Mouse (Mus musculus): ENCODE measurements around the gene Nek9.
A peak's percentile ranks its signal among the peaks of the same experiment; 100 is the strongest.
"Not testable (repeated sequence)": the region's sequence is repeated elsewhere in the genome, so short reads cannot be mapped to it uniquely, and the experiment has no call there.

The Nek9 gene

DNA sequence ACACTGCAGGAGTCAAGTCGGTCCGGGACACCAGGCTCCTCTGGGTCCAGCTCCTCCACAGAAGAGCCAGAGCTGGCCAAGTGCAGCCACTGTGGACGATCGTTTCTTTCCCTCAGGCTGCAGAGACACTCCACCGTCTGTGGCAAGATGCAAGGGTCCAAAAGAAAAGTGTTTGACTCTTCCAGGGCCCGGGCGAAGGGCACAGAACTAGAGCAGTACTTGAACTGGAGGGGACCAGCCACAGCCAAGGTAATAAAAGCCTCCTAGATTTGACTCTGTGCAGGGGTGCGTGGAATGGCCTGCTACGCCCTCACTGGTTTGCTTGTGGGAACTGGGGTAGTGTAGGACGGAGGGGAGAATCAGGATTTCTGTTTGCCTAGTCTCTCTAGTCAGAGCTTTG lies 48.5 kb downstream of the Nek9 start:
- DNase-seq (ENCODE audit: low read depth, low spot score): no peak

DNA sequence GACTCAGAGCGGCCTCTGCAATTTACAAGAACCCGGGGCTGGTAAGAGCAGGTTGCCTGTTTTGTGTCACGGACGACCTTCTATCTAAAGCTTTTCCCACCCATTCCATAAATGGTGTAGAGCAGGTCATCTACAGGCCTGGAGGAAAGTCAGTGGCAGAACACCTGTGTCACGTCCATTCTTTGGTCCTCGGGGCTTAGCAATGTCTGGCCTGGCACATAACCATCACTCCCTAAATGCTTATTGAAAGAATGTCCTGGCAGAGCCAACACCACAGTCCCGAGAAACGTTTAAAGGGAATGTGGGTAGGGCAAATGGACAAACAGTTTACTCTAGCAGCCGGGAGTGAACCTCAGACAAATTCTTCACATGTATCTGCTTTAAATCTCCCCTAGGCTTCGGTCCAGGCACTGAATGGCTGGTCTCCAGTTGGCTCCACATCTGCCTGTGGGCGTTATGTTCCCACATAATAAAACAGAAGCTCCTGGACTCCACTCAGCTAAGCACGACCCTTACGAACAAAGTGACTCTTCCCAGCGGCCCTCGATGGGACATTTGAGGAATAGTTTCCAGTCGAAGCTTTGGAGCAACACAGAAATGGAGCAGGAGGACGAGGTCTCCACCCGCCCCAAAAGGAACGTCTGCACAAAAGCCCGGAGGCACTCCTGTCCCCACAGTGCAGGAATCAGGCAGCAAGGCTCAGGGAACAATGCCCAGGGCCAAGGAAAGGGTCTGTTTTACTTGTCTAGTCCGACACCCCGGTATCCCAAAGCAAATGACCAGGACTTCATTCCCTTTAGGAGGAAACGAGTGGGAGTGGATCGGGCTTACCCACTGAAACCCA lies 49.8 kb downstream of the Nek9 start:
- no peak for DNase-seq (ENCODE audit: low read depth, low spot score)

DNA sequence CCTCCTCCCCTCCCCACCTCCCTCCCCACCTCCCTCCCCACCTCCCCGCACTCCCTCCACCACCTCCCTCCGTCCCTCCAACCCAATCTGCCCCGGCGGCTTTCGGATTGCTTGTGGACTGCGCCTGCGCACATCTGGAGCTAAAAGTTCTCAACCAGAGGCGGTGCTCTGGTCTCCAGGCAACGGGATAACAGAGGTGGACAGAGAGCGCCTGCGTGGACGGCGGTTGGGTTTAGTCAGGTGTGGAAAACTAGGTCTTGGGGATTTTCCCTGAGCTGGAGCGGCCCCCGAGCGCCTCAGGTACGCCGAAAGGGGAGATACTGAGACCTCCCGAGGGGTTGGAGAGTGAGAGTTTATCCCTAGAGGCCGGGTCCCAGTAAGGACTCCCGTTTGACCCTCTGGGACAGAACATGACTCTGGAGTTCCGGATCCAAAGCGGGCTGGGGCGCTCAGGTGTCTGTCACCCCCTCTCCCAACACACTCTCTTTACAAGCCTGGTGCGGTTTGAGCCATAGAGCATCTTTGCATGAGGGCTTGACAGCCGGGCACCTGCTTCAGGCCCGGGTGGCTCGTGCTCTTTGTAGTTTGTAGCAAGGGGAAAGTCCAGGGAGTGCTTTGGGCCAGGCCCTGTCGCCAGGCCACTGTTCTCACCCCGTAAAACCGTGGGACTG lies 50.5 kb downstream of the Nek9 start, which contains the start of gene Zc2hc1c:
TSS of gene Zc2hc1c (plus strand) at position 106 of the 671 bp plus-strand sequence.
- DNase-seq (ENCODE audit: low read depth, low spot score): peak; percentile 56

DNA sequence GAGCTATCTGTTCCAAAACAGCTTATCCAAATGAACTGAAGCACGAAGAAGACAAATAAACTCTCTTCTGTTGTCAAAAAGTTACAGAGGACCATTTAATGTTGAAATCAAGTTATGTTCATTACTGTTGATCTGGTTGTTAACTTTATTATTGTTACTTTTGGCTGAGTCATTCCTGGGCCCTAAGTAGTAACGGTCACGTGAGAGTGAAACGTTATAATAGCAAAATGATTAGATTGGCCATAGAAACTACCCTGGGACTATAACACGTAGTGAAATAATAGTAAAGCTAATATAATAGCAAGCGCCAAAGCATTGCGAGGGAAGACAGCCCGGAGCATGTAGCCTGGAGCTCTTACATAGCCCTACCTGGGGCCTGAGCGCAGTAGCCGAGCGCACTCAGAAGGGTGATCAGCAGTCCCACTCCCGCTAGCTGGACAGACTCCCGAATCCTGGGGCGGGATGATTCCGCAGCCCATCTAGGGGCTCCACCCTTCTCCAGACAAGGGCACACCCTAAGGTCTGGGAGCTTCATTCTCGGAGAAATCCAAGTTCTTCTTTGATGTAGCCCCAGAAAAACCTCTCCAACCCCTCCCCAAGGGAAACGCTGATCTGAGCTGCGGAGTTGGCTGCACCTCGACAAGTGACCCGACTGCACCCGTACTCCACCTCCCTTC lies 51.2 kb downstream of the Nek9 start, which contains the start of gene Acyp1:
TSS of gene Acyp1 (minus strand) at position 630 of the 677 bp plus-strand sequence.
- no peak for DNase-seq (ENCODE audit: low read depth, low spot score)

DNA sequence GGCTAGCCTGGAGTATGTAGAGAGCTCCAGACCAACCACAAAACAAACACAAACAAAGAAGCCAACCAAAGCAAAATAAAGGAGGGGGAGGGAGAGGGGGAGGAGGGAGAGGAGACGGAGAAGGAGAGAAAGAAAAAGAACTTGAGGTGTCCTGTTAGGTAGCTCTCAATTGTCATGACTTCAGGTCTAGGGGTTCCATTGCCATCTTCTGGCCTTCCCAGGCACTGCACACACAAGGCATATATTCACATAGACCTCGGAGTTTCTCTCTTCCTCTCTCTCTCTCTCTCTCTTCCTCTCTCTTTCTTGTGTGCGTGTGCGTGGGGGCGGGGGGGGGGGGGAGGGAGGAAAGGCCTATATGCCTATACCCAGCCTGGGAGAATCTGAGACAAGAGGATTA lies 52.2 kb downstream of the Nek9 start:
- no peak for DNase-seq (ENCODE audit: low read depth, low spot score)

DNA sequence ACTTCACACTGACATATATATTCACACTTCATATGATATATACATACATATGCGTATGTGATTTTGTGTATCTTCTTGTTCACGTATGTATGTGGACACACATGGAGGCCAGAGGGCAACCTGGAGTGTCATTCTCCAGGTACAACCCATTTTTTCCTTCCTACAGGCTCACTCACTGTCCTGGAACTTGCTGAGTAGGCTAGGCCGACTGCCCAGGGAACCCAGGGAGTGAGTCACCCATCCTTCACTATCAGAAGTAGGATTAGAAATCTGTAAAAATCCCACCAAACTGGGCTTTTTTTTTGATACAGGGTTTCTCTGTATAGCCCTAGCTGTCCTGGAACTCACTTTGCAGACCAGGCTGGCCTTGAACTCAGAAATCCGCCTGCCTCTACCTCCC lies 54.2 kb downstream of the Nek9 start:
- DNase-seq (ENCODE audit: low read depth, low spot score): no peak

DNA sequence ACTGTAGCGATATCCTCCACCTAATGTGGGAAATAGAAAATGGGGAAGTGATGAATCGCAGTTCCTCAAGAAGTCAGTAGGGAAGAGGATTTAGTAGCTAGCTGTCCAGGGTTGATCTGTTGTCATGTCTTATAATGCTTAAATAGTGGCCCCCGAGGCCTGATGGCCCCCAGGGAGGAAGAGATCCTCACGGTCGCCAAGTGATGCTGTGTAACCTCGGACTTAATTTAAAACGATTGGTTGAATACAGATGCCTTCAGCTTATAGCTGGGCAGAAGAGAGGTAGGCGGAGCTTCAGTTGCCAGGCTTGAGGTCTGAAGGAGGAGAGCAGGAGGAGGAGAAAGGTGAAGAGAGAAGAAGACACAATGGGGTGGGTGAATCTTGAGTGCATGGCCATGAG lies 54.8 kb downstream of the Nek9 start:
- no peak for DNase-seq (ENCODE audit: low read depth, low spot score)

DNA sequence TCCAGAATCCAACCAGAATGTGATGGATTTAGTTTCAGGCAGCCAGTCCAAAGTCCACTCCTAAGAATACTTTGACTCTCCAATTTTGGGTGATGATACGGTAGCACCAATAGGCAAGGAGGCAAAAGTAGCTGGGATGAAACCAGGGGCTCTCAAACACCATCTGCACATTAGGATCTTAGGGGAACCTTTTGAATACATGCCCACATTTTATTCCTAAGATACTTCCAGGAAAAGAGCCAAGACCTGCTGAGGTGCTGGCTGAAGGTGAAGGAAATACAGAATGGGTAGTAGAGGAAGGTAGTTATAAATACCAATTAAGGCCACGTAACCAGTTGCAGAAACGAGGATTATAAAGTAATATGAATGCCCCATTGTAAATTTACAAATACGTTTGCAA lies 57.4 kb downstream of the Nek9 start:
- DNase-seq (ENCODE audit: low read depth, low spot score): not testable (repeated sequence)

DNA sequence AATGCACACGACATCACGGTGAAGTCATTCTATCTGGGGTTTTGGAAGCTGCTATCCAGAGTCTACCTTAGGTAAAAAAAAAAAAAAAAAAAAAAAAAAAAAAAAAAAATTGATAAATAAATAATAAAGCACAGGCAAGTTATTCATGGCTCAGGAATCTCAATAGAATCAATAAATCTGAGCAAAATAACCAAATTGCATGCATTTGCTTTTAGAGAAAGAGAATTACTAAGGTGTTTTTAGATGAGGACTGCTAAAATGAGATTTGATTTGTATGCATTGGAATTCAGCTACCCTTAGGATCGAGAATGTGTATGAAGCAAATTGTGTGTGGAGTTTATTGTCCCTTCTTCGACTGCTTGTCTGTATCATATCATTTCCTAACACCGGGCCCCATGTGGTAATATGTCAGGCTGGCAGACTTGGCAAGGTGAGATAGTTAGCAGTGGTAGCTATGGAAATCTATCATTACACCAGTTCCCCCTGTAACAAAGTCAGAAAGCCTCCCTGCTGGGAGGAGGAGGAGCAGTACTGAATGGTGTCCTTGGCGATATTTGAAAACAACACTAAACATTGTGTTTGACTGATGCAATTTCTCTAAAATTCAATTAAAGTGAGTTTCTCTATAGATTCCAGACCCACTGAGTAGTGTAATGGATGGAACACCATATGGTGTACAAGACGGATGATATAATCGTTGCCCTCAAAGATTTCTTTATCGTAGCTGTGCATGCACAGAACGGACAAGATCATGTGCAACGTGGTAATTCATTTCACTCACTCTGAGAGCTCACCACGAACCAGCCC lies 58.1 kb downstream of the Nek9 start:
- DNase-seq (ENCODE audit: low read depth, low spot score): no peak

DNA sequence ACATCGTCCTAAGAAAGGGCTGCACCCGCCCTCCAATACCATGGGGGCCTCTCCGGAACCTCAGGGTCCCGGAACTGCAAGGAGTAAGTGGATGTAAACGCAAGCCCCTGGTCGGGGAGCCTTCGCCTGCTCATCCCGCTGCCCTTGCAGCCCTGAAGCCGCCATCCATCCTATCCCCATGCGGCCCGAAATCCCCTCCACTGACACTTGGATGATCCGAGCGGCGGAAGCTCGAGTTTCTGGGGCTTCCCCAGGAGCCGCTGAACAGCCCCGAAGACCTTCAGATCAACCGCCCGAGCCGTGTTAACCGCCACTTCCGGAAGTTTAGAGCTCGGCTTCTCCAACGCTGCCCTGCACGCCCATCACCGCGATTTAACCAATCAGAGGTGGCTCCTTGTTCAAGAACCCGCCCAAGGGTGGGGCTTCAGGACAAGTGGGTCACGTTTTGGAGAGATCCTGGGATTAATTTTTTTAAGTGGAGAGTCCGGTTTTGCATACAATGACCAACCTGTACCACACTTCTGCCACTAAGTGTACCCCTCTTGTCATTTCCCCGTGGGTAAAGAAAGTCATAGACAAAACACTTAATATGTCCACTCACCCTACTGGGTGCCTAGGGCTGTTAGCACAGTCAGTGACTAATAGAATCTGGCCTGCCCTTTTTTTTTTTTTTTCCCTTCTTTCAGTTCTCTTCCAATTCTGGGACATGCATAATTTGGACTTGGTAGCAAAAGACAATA lies 58.9 kb downstream of the Nek9 start:
- peak; percentile 97 for DNase-seq (ENCODE audit: low read depth, low spot score)

DNA sequence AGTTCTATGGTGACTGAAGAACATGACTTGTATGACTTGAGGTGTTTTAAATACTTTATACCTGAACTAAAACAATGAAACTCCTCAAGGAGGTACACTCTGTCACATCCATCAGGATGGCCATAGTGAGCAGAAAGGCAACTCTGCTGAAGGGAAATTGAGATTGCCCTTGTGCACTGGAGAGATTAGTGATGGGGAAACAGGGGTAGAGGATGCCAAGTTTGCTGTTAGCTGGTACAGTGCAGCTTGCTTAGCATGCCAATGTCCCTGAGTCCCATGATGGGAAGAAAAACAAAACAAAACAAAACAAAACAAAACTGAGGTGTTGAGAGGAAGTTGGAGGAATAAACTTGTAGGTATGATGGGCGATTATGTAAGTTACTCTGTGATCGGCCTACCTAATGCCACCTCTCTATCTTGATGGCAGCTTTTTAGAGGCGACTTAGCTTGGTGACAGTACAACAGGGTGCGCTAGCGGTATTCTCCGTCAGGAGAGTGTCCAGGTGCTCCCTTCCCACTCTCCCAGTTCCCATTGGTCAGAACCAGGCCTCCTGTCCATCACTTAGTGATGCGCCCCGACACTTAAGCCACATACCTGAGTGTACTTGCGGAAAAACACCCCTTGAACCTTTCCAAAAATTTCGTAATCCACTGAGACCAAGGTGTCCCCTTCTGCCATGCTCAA lies 59.6 kb downstream of the Nek9 start:
- DNase-seq (ENCODE audit: low read depth, low spot score): peak; percentile 44

DNA sequence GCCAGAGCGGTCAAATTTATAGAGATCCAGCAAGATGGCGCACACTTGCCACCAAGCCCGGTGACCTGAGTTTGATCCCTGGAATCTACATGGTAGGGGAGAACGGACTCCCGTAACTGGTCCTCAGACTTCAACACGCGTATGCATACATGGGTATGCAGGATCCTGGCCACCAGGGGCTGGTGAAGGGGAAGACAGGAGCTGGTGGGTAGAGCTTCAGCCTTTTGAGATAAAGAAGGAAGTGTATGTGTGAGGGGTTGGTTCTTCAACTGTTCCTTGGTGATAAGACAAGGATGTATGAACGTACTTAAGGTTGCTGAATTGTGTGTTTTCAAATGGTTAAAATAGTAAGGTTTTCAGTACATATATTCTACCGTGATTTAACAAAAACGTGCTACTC lies 60.2 kb downstream of the Nek9 start:
- DNase-seq (ENCODE audit: low read depth, low spot score): no peak

DNA sequence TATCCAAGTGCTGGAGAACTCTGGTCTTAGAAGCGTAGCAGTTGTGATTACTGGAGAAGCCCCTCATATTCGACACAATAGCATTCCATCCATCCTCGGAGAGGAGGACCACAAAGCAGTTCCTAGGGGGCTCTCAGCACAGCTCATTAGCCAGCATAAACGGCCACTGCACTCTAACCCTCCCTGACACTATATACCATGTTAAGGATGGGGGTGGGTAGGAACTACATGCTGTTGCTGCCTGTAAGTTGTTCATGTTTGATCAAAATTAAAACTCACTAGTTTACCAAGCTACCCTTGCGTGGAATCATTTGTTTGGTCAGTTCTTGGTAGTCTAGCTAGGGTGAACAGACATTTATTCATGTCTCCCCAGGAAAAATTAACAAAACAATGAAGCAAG lies 62.9 kb downstream of the Nek9 start:
- DNase-seq (ENCODE audit: low read depth, low spot score): no peak

DNA sequence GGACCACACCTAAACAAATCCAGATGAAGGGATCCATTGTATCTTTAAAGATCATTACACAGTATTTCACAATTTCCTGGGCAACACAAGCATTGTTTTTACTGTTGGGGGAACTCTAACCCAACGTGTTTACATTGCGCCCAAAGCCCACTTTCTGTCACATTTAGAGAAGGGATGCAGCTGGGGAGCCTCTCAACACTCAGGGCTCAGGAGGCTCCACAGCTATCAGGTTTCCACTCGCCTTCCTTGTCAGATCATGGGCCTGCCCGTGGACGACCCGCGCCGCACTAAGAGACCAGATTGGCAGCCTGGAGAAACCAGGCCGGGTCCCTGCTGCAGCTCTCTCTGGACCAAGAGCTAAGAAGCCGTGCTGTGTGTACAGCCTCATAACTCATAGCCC lies 65.7 kb downstream of the Nek9 start:
- DNase-seq (ENCODE audit: low read depth, low spot score): no peak

DNA sequence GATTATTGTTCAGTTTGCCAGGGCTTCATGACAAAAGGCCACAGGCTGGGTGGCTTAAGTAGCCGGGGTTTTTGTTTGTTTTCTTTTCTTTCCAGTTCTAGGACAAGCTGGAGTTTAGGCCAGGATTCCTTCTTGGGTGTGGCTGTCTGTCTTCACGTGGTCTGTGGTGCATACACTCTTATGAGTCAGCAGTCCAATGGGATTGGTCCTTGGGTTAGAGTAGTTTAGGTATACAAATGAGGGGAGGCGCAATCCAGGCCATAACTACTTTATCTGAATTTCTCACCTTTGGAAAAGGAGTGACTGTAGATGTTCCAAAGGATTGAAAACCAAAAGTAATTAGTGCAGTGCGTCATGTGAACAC lies 67.3 kb downstream of the Nek9 start:
- no peak for DNase-seq (ENCODE audit: low read depth, low spot score)

DNA sequence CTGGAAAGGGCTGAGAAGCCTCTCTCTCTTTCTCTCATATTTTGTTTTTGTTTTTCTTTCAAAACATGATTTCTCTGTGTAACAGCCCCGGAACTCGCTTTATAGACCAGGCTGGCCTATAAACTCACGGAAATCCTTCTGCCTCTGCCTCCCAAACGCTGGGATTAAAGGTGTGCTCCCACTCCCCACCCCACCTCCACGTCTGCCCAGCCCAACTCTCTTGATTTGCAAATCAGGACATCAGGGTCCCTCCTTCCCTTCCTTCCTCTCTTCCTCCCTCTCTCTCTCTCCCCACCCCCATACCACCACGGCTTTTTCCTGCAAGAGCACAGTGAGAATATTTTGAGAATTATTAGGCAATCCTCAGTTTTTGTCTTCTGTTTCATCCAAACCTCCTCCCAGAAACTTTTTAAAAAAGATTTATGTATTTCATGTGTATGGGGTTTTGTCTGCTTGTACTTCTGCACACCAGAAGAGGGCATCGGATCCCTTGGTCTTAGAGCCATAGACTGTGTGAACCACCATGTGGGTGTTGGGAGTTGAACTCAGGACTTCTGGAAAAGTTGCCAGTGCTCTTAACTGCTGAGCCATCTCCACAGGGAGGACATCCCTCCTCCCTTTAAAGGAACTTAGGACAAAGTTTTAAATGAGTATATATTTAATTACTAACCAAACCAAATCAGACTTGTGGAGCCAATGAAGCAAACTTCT lies 67.9 kb downstream of the Nek9 start:
- no peak for DNase-seq (ENCODE audit: low read depth, low spot score)

DNA sequence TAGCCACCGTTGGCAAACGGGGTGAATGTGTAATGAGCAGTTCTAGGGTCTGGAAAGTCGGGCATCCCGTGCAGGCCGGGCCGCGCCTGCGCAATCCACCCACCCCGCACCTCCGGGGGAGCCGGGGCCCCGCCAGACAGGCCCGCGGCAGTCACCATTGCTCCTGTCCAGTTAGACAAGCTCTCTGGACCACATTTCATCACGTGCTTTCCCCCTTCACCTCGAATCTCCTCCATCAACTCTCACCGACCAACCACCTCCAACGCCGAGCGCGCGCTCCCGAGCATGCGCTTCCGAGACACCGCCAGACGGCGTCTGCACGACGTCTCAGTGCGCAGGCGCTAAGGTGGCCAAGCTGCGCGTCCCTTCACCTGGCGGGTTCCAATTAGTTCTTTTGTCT lies 68.8 kb downstream of the Nek9 start, which contains the start of gene Mlh3:
TSS of gene Mlh3 (minus strand) at position 281 of the 400 bp plus-strand sequence.
- peak; percentile 60 for DNase-seq (ENCODE audit: low read depth, low spot score)

DNA sequence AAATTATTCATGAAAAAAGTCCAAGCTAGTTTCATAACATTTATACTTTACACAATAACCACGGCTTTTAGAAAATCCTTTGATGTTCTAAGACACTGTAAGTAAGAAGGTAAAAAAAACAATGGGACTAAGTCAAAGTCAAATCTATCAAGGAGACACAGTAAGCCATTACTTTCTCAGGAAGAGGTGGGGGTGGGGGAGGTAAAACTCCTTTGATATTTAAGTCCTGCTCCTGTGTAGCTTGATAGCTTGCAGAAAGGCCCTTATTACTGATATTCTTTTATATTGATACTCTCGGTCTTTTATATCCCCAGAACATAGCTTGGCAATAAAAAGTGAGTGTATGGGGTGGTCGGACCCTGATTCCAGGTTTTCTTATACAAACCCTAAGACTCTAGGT lies 69.3 kb downstream of the Nek9 start:
- no peak for DNase-seq (ENCODE audit: low read depth, low spot score)

DNA sequence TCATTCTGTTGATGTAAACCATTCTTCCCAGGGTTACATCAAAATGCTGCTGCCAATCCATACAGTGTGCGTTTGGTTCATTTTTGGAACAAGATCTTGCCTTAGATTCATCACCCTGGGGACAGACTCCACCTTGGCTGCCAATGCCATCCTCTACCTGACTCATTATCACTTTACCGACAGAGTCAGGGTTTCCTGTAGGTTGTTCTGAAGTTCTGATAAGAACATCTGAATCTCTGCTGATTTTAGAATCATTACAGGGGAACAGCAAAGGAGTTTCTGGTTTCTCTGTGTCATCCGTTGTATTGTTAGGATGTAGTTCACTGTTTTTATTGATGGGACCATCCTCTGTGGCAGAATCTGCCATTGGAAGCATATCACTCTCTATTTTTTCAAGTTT lies 72.9 kb downstream of the Nek9 start:
- no peak for DNase-seq (ENCODE audit: low read depth, low spot score)

DNA sequence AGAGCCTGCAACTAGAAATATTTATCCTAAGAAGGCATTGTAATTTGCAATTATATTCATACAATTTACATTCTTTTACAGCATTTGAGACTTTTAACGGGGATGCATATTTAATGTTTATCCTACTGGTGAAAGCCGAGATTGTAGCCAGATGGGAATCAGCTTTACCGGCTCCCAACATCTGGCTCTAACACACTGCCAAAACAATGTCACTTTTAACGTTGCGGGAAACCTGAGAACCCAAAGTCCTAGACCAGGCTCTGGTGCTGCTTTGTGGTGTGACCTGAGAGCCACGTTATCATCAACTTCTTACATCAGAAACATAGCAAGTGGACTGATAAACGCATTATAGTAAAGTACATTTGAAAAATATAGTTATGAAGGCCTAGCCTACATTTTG lies 74.2 kb downstream of the Nek9 start:
- DNase-seq (ENCODE audit: low read depth, low spot score): no peak

Data from c-Kit-negative CD71-positive TER-119-positive erythroid progenitor cells, embryonic 14.5 days (primary cell).